Mouse (Mus musculus) embryonic facial prominence, embryonic 12.5 days (tissue): ENCODE data around the gene Gm21874. TPM values are rescaled to one million over a fixed set of nuclear protein-coding genes. Genes with fewer than 3 reads are reported as not detected.
"Not testable (repeated sequence)": the region's sequence is repeated elsewhere in the genome, so short reads cannot be mapped to it uniquely, and the experiment has no call there.

Experiments
- ATAC-seq: fragments of 200-750 bp; cut with Nextera tagmentation; 2 replicates; pipeline ENCODE4 v1.8.0; 2017; ENCODE audit not compliant: insufficient number of reproducible peaks, insufficient read depth, low FRiP score, low TSS enrichment
- H3K27ac ChIP-seq: fragments of 300-500 bp; sonication (generic); 2 replicates; pipeline ENCODE4 v1.5.1; 2016; ENCODE audit warnings: mild to moderate bottlenecking
- H3K27me3 ChIP-seq: fragments of 300-500 bp; sonication (generic); 2 replicates; pipeline ENCODE4 v1.6.1; 2016; ENCODE audit warnings: mild to moderate bottlenecking, moderate library complexity
- H3K36me3 ChIP-seq: fragments of 300-500 bp; sonication (generic); 2 replicates; pipeline ENCODE4 v1.6.1; 2016; ENCODE audit warnings: mild to moderate bottlenecking
- H3K4me1 ChIP-seq: fragments of 300-500 bp; sonication (generic); 2 replicates; pipeline ENCODE4 v1.6.1; 2016
- H3K4me2 ChIP-seq: fragments of 300-500 bp; sonication (generic); replicated peaks from 2 replicates; pipeline ENCODE4 v1.6.1; 2016; ENCODE audit warnings: mild to moderate bottlenecking, moderate library complexity
- H3K4me3 ChIP-seq: fragments of 300-500 bp; sonication (generic); 2 replicates; pipeline ENCODE4 v1.5.1; 2016; ENCODE audit warnings: mild to moderate bottlenecking
- H3K9ac ChIP-seq: fragments of 300-500 bp; sonication (generic); 2 replicates; pipeline ENCODE4 v1.6.1; 2016; ENCODE audit warnings: mild to moderate bottlenecking, moderate library complexity
- H3K9me3 ChIP-seq: fragments of 300-500 bp; sonication (generic); 2 replicates; pipeline ENCODE4 v1.6.1; 2016; ENCODE audit warnings: mild to moderate bottlenecking, moderate library complexity
- polyA plus RNA-seq: library from polyadenylated mRNA; unstranded; fragments of >200 nt; fragmentation: Nextera tagmentation; extraction: Ambion mirVana; gene quantifications from 2 replicates; pipeline ENCODE4 v1.2.1, GENCODE M21; 2016

Gene Gm21874
- not detected in 2 replicates for polyA plus RNA-seq

- not testable (repeated sequence) for H3K4me3 ChIP-seq, ATAC-seq, H3K4me1 ChIP-seq, H3K9ac ChIP-seq, H3K27me3 ChIP-seq, H3K27ac ChIP-seq, H3K36me3 ChIP-seq, H3K4me2 ChIP-seq, H3K9me3 ChIP-seq
Observed at GRCm38 (mm10) chrY:9416048-9416447, at the start of gene Gm21874. Gene Gm21874 (minus strand): TSS chrY:9416148.

Other genes starting within 250 kb of the Gm21874 start
- not detected in 2 replicates for gene Gm21721, start 214.0 kb downstream of the Gm21874 start, polyA plus RNA-seq
- not detected in 2 replicates for gene Gm21812, start 69.0 kb downstream of the Gm21874 start, polyA plus RNA-seq